Mouse (Mus musculus) kidney, adult 9 months (tissue): Measurements from ENCODE around the gene Tank.
A peak's percentile ranks its signal among the peaks of the same experiment; 100 is the strongest.

Experiments
- DNase-seq: peaks from one replicate; pipeline ENCODE4 v3.0.0; 2022

The Tank gene

GRCm38 (mm10) chr2:61580555-61581080 lies 2.2 kb downstream of the Tank start:
- DNase-seq, result no peak

DNA sequence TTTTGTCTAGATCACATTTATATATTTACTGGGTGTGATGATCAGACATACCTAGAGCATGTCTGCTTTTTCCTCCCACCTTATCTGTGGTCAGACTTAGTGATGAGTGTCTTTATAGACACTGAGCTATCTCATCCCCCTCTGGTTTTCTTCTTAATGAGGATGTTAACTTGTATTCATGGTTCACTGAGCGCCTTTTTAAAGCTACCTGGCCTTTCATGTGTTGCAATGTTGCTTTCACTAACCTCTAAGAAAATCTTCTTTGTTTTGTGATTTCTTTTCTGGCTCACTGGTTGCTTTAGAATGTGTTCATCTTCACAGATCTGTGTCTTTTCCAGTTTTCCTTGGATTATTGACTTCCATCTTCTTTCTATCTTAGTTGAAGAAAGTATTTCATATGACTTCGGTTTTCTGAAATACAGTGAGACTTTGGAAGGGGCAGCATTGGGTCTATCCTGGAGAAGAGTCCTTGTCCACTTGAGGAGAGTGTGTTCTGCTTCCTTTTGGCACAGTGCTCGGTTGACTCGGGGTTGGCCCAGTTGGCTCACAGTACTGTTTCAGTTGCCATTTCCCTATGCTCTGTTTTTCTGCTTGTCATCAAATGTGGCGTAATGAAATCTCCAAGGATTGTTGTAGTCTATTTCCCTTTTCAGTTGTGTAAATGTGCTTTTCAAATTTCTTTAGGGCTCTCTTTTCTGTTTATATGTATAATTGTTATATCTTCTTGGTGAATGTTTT lies 4.4 kb downstream of the Tank start:
- no peak for DNase-seq

GRCm38 (mm10) chr2:61585447-61585846 lies 7.1 kb downstream of the Tank start:
- no peak for DNase-seq

GRCm38 (mm10) chr2:61586166-61586565 lies 7.8 kb downstream of the Tank start:
- no peak for DNase-seq

DNA sequence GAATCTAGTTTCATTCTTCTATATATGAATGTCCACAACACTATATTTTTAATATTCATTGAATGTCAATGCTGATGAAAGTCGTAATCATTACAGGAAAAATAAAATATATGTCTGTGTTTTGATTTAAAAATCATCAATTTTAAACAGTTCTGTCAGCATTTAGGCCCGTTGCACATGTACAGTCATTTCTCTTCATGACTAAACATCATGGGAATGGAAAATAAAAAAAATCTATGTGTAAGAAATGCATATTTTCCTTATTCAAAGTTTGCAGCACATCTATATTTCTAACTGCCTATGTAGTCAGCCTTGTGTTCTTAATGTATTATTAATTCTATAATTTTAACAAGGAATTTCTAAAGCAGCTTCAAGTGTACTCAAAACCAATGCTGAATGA lies 12.4 kb downstream of the Tank start:
- DNase-seq, result no peak

- no peak for DNase-seq
Measured at GRCm38 (mm10) chr2:61592095-61592494, 13.7 kb downstream of the Tank start.

- no peak for DNase-seq
Measured at GRCm38 (mm10) chr2:61592699-61593029, 14.3 kb downstream of the Tank start.

- peak; percentile 97 for DNase-seq
Measured at GRCm38 (mm10) chr2:61593030-61593811, 14.8 kb downstream of the Tank start.

- DNase-seq, result no peak
Measured at GRCm38 (mm10) chr2:61593871-61594304, 15.5 kb downstream of the Tank start.

DNA sequence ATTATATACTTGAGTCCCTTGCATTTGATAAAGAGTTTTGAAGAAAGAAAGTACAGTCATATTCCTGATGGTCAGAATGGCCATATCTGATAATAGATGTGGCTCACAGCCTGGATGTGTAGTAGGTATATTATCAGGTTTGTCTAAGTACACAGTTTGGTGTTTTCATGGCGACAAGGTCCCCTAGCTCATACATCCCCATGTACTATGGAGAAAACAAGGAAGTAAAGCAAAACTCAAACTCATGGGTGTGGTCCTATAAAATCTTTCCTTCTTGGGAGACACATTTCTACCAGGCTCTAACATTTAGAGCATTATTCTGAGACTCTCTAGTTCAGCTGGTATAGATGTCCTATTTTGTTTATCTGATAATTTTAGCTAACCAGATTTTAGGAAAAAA lies 21.3 kb downstream of the Tank start:
- DNase-seq, result no peak

- no peak for DNase-seq
Measured at GRCm38 (mm10) chr2:61603461-61603860, 25.1 kb downstream of the Tank start.

- DNase-seq, result no peak
Measured at GRCm38 (mm10) chr2:61606942-61607341, 28.6 kb downstream of the Tank start.

GRCm38 (mm10) chr2:61623996-61624395 lies 45.6 kb downstream of the Tank start:
- no peak for DNase-seq

DNA sequence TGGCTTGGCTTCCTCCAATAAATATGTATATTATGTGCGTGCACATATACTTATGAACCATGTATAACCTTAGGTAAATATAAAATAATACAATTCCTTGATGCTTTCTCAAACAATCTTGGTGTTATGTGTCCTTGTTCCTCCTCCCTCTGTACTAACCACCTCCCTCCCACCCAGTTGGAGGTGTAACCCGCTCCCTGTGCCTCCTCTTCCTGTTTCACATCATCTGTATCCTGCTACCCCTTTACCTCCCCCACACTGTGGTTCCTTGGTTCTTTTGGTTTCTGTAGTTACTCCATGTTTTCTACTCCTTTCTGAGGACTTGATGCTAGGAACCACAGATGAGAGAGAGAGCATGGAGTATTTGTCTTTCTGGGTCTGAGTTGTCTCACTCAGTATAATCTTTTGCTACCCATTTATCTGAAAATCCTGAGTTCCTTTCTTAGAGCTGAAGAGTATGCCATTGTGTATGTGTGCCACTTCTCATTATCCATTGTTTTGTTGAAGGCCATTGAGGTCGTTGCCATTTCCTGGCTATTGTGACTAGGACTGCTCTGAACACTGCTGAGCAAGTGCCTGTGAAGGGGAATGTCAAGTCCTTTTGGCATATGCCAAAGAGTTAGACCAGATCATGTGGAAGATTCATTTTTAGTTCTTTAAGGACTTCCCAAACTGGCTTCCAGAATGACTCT lies 52.6 kb downstream of the Tank start:
- no peak for DNase-seq

- no peak for DNase-seq
Measured at GRCm38 (mm10) chr2:61635099-61635498, 56.7 kb downstream of the Tank start.

- no peak for DNase-seq
Measured at GRCm38 (mm10) chr2:61638182-61638581, 59.8 kb downstream of the Tank start.

DNA sequence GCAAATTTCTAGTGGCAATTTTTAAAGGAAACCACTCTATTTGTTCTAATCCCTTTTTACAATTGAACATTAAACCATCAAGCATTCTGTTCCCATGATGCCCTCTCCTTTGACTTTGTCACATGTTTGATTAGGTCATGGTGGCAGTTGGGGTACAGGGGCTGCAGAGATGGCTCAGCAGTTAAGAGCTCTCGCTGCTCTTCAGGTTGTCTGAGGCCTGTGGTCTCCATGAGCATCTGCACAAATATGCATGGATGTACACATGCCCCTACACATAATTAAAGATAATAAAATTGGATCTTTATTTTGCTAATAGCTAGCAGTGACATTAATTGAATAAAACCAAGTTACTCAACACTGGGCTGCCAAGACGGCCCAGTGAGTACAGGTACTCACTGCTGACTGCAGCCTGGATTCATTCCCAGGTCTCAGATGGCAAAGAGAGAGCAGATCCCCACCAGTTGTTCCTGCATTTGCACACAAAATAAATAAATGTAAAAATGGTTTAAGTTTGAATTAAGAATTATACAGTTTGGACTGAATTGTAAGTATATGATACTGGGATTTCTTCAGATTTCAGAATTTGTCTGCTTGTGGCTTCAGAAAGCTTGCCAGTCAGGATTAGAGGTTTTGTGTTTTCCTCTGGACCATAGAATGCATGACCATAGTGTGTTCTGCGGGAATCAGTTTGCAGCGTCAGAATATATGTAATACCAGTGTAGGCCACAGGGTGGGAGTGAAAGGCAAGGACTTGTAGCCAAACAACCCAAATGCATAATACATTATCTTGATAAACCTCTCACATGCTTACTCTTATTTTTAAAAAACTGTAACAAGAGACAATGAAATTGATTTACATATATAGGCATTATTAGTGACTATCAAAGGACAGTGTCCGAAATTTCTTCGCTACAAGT lies 64.3 kb downstream of the Tank start:
- peak; percentile 54 for DNase-seq

DNA sequence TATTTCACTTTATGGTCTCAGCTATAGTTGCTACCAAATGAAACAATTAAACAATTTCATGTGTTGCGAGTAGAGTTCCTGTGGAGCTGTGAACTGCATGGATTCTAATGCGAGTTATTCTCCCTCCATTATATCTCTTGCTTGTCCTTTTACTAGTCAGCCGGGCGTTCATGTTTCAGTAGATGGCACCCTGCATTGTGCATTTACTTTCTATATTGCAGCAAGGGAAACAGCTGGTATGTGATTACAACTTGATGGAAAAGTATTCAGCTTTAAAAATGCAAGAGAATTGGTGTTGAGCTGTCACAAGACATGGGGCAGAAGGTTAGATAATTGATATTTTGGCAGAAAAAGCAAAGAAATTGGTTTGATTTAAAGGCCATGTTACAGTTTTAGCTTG lies 72.8 kb downstream of the Tank start:
- no peak for DNase-seq

DNA sequence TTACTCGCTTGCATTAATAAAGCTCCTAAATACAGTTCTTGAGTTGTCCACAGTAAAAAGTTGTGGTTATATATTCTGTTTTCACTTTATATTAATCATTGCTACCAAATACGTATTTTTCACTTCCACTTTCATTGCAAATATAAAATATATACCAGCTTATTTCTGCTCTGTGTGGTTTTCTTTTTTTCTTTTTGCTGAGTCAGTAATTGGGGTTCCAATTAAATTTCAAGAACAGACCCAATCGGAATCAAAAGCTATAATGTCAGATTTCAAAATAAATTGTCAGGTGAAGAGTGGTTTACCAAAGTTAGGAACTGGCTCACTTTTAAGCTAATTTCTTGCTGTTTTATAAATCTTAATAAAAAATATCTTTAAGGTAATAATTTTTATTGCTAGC lies 73.3 kb downstream of the Tank start:
- no peak for DNase-seq

GRCm38 (mm10) chr2:61655046-61655381 lies 76.6 kb downstream of the Tank start:
- no peak for DNase-seq

DNA sequence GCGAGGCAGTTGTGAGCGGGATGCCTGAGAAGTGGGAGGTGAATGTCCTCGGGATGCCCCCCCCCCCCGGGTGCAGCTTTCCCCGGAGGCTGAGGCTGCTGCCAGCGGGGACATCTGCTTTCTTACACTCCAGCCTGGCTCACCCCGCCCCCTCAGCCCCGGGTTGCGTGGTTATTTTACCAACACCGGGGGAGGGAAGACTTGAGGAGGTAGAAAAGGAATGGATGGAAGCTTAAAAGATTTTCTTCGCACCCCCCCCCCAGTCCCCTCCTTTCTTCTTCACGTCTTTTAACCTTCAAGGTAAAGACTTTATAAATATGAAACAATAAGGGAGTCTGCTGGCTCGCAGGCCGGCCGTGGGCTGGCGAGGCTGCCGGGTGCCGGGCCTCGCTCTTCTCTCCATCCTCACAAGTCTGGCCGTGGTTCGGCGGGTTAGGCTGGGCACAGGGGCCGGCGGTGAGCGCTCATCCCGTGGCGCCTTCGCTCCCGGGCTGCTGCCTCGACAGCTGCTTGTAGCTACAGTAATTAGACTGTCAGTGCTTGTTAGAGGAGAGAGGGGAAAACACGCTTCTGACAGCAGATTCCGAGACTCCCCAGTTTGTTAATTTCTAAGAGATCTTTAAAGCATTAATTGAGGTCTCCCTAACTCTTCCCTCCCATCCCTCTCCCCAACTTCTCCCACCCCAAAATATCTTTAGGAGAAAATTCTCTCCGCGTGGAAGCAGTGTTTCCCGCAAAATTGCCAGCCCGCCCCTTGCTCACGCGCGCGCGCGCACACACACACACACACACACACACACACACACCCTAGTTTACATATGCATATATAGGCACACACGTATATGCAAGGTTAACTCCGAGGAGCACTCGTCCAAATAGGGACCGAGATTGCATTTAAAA lies 77.2 kb downstream of the Tank start:
- peak; percentile 7 for DNase-seq
